Mouse (Mus musculus) CH12.LX (cell line): ENCODE measurements around the gene Cnpy2. TPM values are rescaled to one million over a fixed set of nuclear protein-coding genes. Genes with fewer than 3 reads are reported as not detected.

ENCODE experiments used
- DNase-seq: peaks from one replicate; pipeline ENCODE4 v3.0.0-alpha.2; 2013; ENCODE audit errors: extremely low read depth
- H3K27ac ChIP-seq: 2 replicates; pipeline ENCODE4 v1.5.1; 2012; ENCODE audit warnings: low read depth, mild to moderate bottlenecking, control low read depth, moderate library complexity; ENCODE audit not compliant: insufficient read depth
- H3K27me3 ChIP-seq: replicated peaks from 2 replicates; pipeline ENCODE3; 2012; ENCODE audit warnings: inconsistent platforms
- H3K36me3 ChIP-seq, 2 experiments: replicated peaks in 1 of 2; 2 replicates each; pipeline versions ENCODE3 to v1.6.1; 2012; ENCODE audit warnings: inconsistent platforms in 1 of 2, low read length in 1 of 2, mild to moderate bottlenecking in 1 of 2, mixed read lengths in 1 of 2, moderate library complexity in 1 of 2; ENCODE audit not compliant: control insufficient read depth in 1 of 2, insufficient read depth in 1 of 2
- H3K4me1 ChIP-seq, 2 experiments: 2 replicates each; pipeline ENCODE4 v1.6.1; 2012; ENCODE audit warnings: inconsistent platforms in 1 of 2, moderate library complexity in 1 of 2; ENCODE audit not compliant: insufficient read depth in 2 of 2, control insufficient read depth in 1 of 2
- H3K4me2 ChIP-seq: 2 replicates; pipeline ENCODE4 v1.6.1; 2012; ENCODE audit warnings: low read depth, mild to moderate bottlenecking, control low read depth; ENCODE audit not compliant: poor library complexity, insufficient read depth, severe bottlenecking
- H3K4me3 ChIP-seq, 3 experiments: fragments of 150-350 bp in 1 of 3; sonication (generic) in 1 of 3; replicated peaks in 1 of 3; 2 replicates each; pipeline versions ENCODE3 to v1.5.1; 2011 to 2012; ENCODE audit warnings: low read depth in 2 of 3, low read length in 2 of 3, mild to moderate bottlenecking in 2 of 3, moderate library complexity in 2 of 3, control low read depth in 1 of 3, improper control_type of control experiment in 1 of 3, inconsistent platforms in 1 of 3, mixed read lengths in 1 of 3; ENCODE audit not compliant: poor library complexity in 1 of 3
- H3K79me2 ChIP-seq: replicated peaks from 2 replicates; pipeline ENCODE4 v1.6.1; 2012; ENCODE audit warnings: mild to moderate bottlenecking, moderate library complexity; ENCODE audit not compliant: control insufficient read depth, poor library complexity, insufficient read depth, severe bottlenecking; ENCODE audit errors: extremely low read depth
- H3K9ac ChIP-seq: 2 replicates; pipeline ENCODE4 v1.6.1; 2012; ENCODE audit warnings: low read depth, mild to moderate bottlenecking, control low read depth, moderate library complexity; ENCODE audit not compliant: insufficient read depth
- H3K9me3 ChIP-seq: replicated peaks from 2 replicates; pipeline ENCODE3; 2012; ENCODE audit warnings: low read length, inconsistent platforms, mixed read lengths
- BHLHE40 ChIP-seq: IDR thresholded peaks from 2 replicates; pipeline ENCODE4 v1.6.1; 2011; ENCODE audit warnings: mild to moderate bottlenecking, low read depth, low read length, improper control_type of control experiment
- CHD1 ChIP-seq: IDR thresholded peaks from 2 replicates; pipeline ENCODE4 v1.6.1; 2012; ENCODE audit warnings: low read depth, low read length, improper control_type of control experiment, inconsistent platforms
- CTCF ChIP-seq, 2 experiments: IDR thresholded peaks in 1 of 2; conservative IDR thresholded peaks in 1 of 2; 2 replicates each; pipeline ENCODE4 v1.5.1; 2011 to 2012; ENCODE audit warnings: low read depth in 2 of 2, low read length in 2 of 2, improper control_type of control experiment in 1 of 2, inconsistent platforms in 1 of 2, mild to moderate bottlenecking in 1 of 2, moderate library complexity in 1 of 2
- ELF1 ChIP-seq: IDR thresholded peaks from 2 replicates; pipeline ENCODE4 v1.6.1; 2014; ENCODE audit warnings: low read depth, mild to moderate bottlenecking, inconsistent platforms, low read length, improper control_type of control experiment
- EP300 ChIP-seq: IDR thresholded peaks from 2 replicates; pipeline ENCODE4 v1.6.1; 2011; ENCODE audit warnings: low read length, improper control_type of control experiment
- HCFC1 ChIP-seq: IDR thresholded peaks from 2 replicates; pipeline ENCODE4 v1.6.1; 2012; ENCODE audit warnings: low read depth, mild to moderate bottlenecking, inconsistent platforms, low read length, improper control_type of control experiment
- JUN ChIP-seq: IDR thresholded peaks from 2 replicates; pipeline ENCODE4 v1.6.1; 2011; ENCODE audit warnings: low read depth, mild to moderate bottlenecking, low read length, improper control_type of control experiment, moderate library complexity; ENCODE audit not compliant: insufficient read depth
- JUND ChIP-seq: conservative IDR thresholded peaks from 2 replicates; pipeline ENCODE4 v1.6.1; 2011; ENCODE audit warnings: low read depth, low read length, improper control_type of control experiment
- MEF2A ChIP-seq: IDR thresholded peaks from 2 replicates; pipeline ENCODE4 v1.6.1; 2014; ENCODE audit warnings: low read depth, mild to moderate bottlenecking, inconsistent platforms, low read length, improper control_type of control experiment, borderline replicate concordance
- MXI1 ChIP-seq: IDR thresholded peaks from 2 replicates; pipeline ENCODE4 v1.6.1; 2011; ENCODE audit warnings: mild to moderate bottlenecking, low read depth, low read length, improper control_type of control experiment
- MYC ChIP-seq: IDR thresholded peaks from 2 replicates; pipeline ENCODE4 v1.6.1; 2011; ENCODE audit warnings: low read depth, mild to moderate bottlenecking, improper control_type of control experiment, low read length
- RCOR1 ChIP-seq: conservative IDR thresholded peaks from 2 replicates; pipeline ENCODE4 v1.6.1; 2012; ENCODE audit warnings: low read depth, mild to moderate bottlenecking, inconsistent platforms, low read length, improper control_type of control experiment
- SMC3 ChIP-seq: IDR thresholded peaks from 2 replicates; pipeline ENCODE4 v1.6.1; 2011; ENCODE audit warnings: low read depth, low read length, improper control_type of control experiment
- UBTF ChIP-seq: IDR thresholded peaks from 2 replicates; pipeline ENCODE4 v1.6.1; 2012; ENCODE audit warnings: low read depth, mild to moderate bottlenecking, inconsistent platforms, low read length, improper control_type of control experiment, moderate library complexity
- USF1 ChIP-seq: IDR thresholded peaks from 2 replicates; pipeline ENCODE4 v1.6.1; 2014; ENCODE audit warnings: low read depth, mild to moderate bottlenecking, inconsistent platforms, low read length, improper control_type of control experiment
- USF2 ChIP-seq: conservative IDR thresholded peaks from 2 replicates; pipeline ENCODE4 v1.6.1; 2011; ENCODE audit warnings: low read depth, low read length, improper control_type of control experiment
- ZKSCAN1 ChIP-seq: IDR thresholded peaks from 2 replicates; pipeline ENCODE4 v1.6.1; 2012; ENCODE audit warnings: low read depth, inconsistent platforms, low read length, improper control_type of control experiment, borderline replicate concordance
- ZNF384 ChIP-seq: IDR thresholded peaks from 2 replicates; pipeline ENCODE4 v1.6.1; 2012; ENCODE audit warnings: low read depth, low read length, improper control_type of control experiment, inconsistent platforms
- dilution Hi-C: fragments of 300-500 bp; cut with MboI; formaldehyde crosslinking; loops from 2 replicates; pipeline ENCODE4 v1.14.3; 2020; ENCODE audit warnings: low sequenced_read_pairs; ENCODE audit not compliant: extremely low pct_unique_long_range_greater_than_20kb, extremely low pct_ligation_motif_present
- in situ Hi-C: fragments of 300-500 bp; cut with MboI; formaldehyde crosslinking; loops from 3 replicates; pipeline ENCODE4 v1.14.3; 2019; ENCODE audit warnings: low sequenced_read_pairs, low pct_ligation_motif_present, low pct_unique_long_range_greater_than_20kb, mixed read lengths
- polyA plus RNA-seq: library from polyadenylated mRNA; unstranded; fragments of >175 nt; gene quantifications from 2 replicates; pipeline ENCODE4 v1.2.1, GENCODE M21; 2012; ENCODE audit warnings: low read depth; ENCODE audit not compliant: insufficient read length
- total RNA-seq, 2 experiments: library from RNA; depleted of rRNA; stranded (reverse); fragments of 300-350 nt in 1 of 2; fragments of >200 nt in 1 of 2; gene quantifications; 2 replicates each; pipeline ENCODE4 v1.2.3; 2012 to 2014

The Cnpy2 gene
- total and polyA plus RNA-seq, 3 experiments: 64.9 to 111 (median 98.9) TPM

DNA sequence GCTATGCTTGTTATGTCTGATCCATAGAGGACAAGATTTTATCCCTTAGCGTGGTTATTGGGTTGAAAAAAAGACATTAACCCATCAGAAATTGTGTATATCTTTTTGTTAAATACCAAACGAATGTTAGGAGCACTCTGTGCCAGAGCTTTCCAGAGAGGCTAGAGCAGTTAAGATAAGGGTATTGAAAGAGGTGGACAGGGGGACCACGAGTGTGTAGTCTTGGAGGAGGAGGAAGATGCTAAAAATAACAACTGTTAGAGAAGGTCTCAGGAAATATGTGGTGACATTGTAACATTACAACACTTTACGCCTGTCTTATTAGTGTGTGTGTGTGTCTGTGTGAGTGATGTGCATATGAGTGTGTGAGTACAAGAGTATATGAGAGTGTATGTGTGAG is 11.4 kb upstream of the Cnpy2 start:
- dilution Hi-C loops (no loop called here), in situ Hi-C loops (no loop called here)
- Histone ChIP-seq H3K4me3 (no peak overlapping the region), H3K9me3 (no peaks in the 10 kb centered on the region), H3K4me1 (peaks cover 10 to 25% of the 10 kb centered on the region in 2 experiments), H3K4me2 (no peak overlapping the region), H3K79me2 (no peaks in the 10 kb centered on the region), H3K36me3 (peaks cover 37 to 80% of the 10 kb centered on the region in 2 experiments), H3K9ac (no peak overlapping the region), H3K27ac (no peak overlapping the region), H3K27me3 (no peaks in the 10 kb centered on the region)
- no peak for DNase-seq
- no peak for TF ChIP-seq JUN
- no peak for TF ChIP-seq MYC
- TF ChIP-seq JUND: no peak
- no peak for TF ChIP-seq CTCF (conservative IDR thresholded peaks at IDR 0.05 in 1 of 2, IDR thresholded peaks at IDR 0.05 in 1 of 2; ENCODE audit: low read depth in 2 of 2, low read length in 2 of 2)
- no peak for TF ChIP-seq ZKSCAN1
- TF ChIP-seq CHD1: no peak
- TF ChIP-seq MEF2A: no peak
- no peak for TF ChIP-seq USF1
- TF ChIP-seq USF2: no peak

DNA sequence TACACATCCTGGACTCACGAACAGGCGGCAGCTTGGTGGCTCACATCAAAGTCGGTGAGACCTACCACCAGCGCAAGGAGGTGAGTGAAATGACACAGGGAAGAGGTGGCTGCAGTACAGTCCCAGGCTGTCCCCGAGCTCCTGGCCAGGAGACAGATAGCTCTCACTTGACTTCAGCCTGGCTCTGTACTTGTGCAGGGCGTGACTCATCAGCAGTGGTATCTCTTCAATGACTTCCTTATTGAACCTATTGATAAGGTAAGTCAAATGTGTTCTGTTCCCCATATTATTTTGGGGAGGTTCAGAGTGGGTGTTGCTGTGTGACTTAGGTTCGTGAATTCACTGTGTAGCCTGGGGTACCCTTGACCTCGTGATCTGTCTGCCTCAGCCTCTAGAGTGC is 6.7 kb upstream of the Cnpy2 start:
- Histone ChIP-seq H3K9ac (no peak overlapping the region), H3K4me1 (peaks cover 0 to 6% of the 10 kb centered on the region in 2 experiments; a peak in 1 of 4 replicates), H3K27me3 (no peaks in the 10 kb centered on the region), H3K79me2 (no peaks in the 10 kb centered on the region), H3K9me3 (no peaks in the 10 kb centered on the region), H3K36me3 (peaks cover 70 to 87% of the 10 kb centered on the region in 2 experiments), H3K4me2 (no peak overlapping the region), H3K27ac (no peak overlapping the region)
- in situ Hi-C loops (no loop called here), dilution Hi-C loops (no loop called here)
- DNase-seq: no peak
- TF ChIP-seq MXI1 (no peak), USF1 (no peak), USF2 (no peak), HCFC1 (no peak), EP300 (no peak), BHLHE40 (no peak), MYC (no peak), ZNF384 (no peak), UBTF (no peak), ELF1 (no peak), RCOR1 (no peak), SMC3 (no peak)
- TF ChIP-seq, all 38 proteins: peak for 0
- no peak overlapping the region for H3K4me3 ChIP-seq
